Mouse (Mus musculus): Measurements from ENCODE around the gene Xpot. TPM values are rescaled to one million over a fixed set of nuclear protein-coding genes. Genes with fewer than 3 reads are reported as not detected.

The Xpot gene
- polyA plus RNA-seq, 1 experiment from 2014 or later, result 31.9 TPM

Small RNA genes within 50 kb of the gene (microRNA-seq; reads per million reads assigned to microRNA genes)
- not detected for gene Gm24330

Other genes with a start within 250 kb of the Xpot start
- 3.7 and 4.6 TPM in 2 replicates for gene Rassf3, start 150.0 kb downstream of the Xpot start, polyA plus RNA-seq (2015; fragmentation: Nextera tagmentation; extraction: Ambion mirVana)
- 33.4 and 34.6 TPM in 2 replicates for gene Tbk1, start 39.5 kb downstream of the Xpot start, polyA plus RNA-seq (2015; fragmentation: Nextera tagmentation; extraction: Ambion mirVana)
- 0.15 and 0.19 TPM in 2 replicates for gene D930020B18Rik, start 15.3 kb upstream of the Xpot start, polyA plus RNA-seq (2015; fragmentation: Nextera tagmentation; extraction: Ambion mirVana)
- gene BC048403, start 113.6 kb upstream of the Xpot start, polyA plus RNA-seq (2015; fragmentation: Nextera tagmentation; extraction: Ambion mirVana), result 1.8 and 2.2 TPM in 2 replicates

Data from midbrain, embryonic 13.5 days (tissue).